Mouse (Mus musculus) lung, postnatal 25 days (tissue): Measurements from ENCODE around the gene Dohh.
A peak's percentile ranks its signal among the peaks of the same experiment; 100 is the strongest.

Experiments
- DNase-seq: peaks from one replicate; pipeline ENCODE4 v3.0.0; 2022; ENCODE audit warnings: low spot score

Gene Dohh

DNA sequence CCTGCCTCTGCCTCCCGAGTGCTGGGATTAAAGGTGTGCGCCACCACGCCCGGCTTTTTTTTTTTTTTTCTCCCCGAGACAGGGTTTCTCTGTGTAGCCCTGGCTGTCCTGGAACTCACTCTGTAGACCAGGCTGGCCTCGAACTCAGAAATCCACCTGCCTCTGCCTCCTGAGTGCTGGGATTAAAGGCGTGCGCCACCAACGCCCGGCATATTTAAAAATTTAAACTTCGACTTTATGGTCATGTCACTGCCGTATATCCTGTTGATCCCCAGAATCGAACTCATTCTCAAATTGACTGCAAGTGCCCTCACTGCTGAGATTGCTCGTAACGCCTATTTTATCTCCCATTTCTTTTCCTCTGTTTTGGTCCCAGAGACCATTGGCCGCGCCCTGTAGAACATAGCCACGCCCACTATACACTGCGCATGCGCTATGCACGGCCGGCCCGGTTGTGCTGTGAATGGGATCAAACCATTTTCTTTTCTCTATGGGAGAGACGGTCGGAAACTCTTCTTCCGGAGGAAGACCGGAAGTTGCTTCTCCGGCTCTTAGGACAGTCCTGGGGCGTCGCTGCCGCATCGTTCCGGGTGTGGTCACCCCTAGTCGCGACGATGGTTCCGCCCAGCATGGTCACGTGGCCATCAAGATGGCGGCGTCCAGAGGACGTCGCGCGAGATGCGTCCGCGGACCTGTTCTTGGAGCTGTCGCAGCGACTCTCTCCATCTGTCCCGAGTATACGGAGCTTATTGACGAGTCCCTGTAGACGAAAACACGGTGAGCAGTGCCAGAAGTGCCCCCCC lies at the start of gene Dohh, which contains the start of gene Gm48551:
Gene Dohh, plus strand, starts transcription at position 627 of the 803 bp plus-strand sequence.
Gene Gm48551, plus strand, starts transcription at position 665 of the 803 bp plus-strand sequence.
- peak; percentile 99 for DNase-seq

DNA sequence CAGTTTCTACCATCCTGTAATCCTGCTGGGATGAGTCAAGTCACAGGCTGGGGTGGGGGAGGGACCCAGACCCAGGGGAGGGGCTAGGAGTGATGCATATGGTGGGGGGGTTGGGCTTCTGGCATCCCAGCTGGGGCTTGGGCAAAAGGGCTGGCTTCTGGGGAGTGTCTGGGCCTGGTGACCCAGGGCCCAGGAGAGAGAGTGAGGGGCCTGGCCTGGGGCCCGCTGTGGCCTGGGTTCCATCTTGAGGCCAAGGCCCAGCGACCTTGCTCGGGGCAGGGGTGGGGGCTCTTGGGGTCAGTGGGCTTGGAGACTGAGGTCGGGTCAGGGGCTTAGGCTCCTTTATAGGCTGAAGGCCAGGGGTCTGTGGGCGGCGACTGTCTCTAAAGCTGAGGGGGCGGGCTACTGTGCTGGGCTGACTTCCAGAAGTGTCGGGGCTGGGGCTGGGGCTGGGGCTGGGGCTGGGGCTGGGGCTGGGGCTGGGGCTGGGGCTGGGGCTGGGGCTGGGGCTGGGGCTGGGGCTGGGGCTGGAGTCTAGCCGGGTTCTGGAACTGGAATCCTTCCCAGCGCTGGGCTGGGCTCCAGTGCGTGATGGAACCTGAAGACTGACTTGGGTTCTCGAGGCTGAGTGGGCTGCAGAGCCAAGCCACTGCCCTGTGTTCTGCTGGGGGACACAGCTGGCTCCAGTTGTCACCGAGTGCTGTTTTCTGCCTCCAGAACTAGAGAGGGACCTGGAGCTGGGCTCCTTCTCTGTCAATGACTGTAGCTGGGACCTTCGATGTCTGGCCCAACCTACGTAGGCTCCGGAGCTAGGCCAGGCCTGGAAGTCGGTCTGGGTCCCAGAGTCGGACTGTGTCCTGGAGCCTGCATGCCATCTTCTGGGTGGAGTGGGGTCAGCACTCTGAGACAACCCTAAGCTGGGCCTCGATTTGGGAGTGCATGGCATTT lies 48.6 kb upstream of the Dohh start:
- DNase-seq: no peak

GRCm38 (mm10) chr10:81336558-81336957 lies 47.7 kb upstream of the Dohh start:
- DNase-seq: no peak

DNA sequence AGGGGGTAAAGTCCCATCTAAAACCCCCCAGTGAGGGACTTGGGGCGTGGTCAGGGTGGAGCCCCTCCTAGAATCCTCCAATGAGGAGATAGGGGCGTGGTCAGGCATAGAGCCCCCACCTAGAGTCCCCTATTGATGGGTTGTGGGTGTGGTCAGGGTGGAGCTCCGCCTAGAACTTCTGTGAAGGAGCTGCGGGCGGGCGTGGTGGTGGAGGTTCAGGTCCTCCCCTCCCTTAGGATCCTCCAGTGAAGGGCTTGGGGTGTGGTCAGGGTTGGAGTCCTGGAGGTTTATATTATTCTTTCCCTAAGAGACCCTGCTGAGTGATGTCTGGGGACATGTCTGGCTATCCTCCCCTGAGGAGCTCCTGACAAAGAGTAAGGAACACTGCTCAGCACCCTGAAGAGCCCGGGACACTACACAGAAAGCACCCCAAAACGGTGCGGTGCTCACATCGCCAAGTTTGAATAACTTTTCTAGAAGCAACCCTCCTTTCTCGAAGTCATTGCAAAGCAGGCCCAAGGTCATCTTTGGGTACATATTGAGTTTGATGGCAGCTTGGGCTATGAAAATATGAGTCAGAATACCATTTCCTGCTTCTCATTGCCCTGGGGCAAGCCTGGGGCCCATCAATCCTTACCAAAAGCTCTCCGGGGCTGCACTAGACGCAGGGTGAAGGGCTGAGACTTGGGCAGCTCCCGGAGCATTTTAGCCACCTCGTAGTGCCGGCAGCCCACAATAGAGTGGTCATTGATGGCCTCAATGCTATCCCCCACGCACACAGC lies 43.5 kb upstream of the Dohh start:
- DNase-seq: no peak

- peak; percentile 71 for DNase-seq
These were observed 42.8 kb upstream of the Dohh start for GRCm38 (mm10) chr10:81341333-81341949.

DNA sequence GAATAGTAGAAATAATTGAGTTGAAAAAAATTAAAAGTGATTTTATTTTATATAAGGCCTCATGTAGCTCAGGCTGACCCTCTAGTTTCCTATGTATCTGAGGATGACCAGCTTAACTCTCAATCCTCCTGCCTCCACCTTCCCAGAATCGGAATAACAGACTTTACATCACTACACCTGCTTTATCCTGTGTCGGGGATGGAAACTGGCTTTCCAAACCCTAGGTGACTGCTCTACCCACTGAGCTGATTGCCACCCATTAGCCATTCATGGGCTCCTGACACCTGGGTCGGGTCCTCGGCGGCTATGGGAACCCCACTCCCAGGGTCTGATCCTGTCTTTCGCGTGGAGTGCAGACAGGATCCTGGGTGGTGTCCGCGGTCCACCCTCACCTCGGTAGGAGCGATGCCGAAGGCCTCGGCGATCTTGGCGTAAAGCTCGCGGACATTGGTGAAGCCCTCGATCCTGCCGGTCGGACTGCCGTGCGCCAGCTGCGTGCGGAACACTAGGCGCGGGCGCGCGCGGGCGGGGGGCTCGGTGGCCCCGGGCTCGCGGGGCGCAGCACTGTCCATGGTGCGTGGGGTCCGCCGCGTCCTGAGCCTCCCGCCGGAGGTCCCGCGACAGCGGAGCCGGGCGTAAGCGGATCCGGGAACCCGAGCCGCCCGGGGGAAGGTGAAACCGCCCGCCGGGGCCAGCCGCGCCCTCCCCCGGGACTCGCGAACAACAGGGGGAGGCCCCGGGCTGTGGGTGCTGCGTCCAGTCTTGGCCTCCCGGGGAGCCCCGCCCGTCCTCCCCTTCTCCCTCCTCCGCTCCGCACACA lies 41.3 kb upstream of the Dohh start, which contains the start of gene Gipc3:
Gene Gipc3, minus strand, starts transcription at position 581 of the 820 bp plus-strand sequence.
- DNase-seq: no peak

GRCm38 (mm10) chr10:81344421-81345161 lies 39.6 kb upstream of the Dohh start:
- no peak for DNase-seq

- no peak for DNase-seq
These were observed 39.1 kb upstream of the Dohh start for GRCm38 (mm10) chr10:81345162-81345534.

DNA sequence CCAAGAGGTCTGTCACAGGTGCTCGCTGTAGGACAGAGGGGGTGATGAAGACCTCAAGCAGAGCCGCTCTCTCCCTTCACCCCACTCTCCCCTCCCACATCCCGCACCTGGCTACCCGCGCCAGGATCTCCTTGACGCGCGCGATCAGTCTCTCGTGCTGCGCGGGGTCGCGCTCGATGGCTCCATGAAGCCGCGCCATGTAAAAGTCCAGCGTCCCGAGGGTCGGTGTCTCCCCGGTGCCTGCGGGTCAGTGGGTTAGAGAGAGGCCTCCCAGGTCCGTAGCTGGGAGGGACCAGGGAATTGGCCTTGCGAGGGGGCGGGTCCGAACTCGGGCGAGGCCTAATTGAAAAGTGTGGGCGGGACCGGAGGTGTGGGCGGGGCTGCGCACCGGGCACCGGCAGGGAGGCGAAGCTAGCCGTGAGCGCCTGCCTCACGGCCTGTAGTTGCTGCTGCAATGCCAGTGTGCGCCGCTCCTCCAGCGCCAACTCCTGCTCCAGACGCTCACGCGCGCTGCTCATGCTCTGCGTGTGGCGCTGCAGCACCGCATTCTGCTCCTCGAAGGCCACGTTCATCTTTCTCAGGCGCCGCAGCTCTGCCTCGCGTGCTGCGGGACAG lies 37.7 kb upstream of the Dohh start:
- DNase-seq: peak; percentile 72

GRCm38 (mm10) chr10:81349146-81349545 lies 35.1 kb upstream of the Dohh start:
- peak; percentile 55 for DNase-seq

- no peak for DNase-seq
These were observed 34.3 kb upstream of the Dohh start for GRCm38 (mm10) chr10:81349961-81350350.

- DNase-seq: peak; percentile 100
These were observed 33.7 kb upstream of the Dohh start, which contains the start of gene Hmg20b for GRCm38 (mm10) chr10:81350351-81351063. TSS of gene Hmg20b (minus strand) at chr10:81350480.

DNA sequence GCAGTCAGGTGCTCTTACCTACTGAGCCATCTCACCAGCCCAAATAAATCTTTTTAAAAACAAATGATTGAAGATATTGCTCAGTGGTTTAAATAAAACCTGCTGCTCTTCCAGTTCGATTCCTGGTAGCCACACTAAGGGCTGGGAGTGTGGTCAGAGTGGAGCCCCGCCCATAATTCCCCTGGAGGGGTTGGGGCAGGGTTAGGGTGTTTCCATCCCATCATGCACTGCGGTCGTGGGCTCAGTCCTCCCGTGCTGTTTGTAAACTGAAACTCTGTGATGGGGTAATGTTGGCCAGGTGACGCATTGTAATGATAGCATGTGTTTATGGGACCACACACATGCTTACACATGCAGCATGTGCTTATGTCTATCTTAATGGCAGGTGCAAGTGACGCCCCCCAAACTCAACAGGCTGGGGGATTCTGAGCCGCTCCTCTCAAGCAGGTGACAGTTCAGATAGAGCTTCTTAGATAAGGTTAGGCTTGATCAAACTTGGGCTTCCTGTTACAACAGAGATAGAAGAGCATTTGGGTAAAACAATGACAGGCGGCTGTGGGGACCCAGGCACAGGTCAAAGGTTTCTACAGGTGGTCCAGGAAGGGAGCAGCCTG lies 32.4 kb upstream of the Dohh start:
- no peak for DNase-seq

- DNase-seq: no peak
These were observed 29.3 kb upstream of the Dohh start for GRCm38 (mm10) chr10:81354738-81355477.

- no peak for DNase-seq
These were observed 28.7 kb upstream of the Dohh start for GRCm38 (mm10) chr10:81355533-81355932.

- DNase-seq: peak; percentile 50
These were observed 27.8 kb upstream of the Dohh start for GRCm38 (mm10) chr10:81356352-81356990.
